Mouse (Mus musculus) cerebellum, adult 11-12 months (tissue): Measurements from ENCODE around the gene Pdzk1.

Source experiments
- DNase-seq: peaks from one replicate; pipeline ENCODE4 v3.0.0; 2022

Gene Pdzk1

DNA sequence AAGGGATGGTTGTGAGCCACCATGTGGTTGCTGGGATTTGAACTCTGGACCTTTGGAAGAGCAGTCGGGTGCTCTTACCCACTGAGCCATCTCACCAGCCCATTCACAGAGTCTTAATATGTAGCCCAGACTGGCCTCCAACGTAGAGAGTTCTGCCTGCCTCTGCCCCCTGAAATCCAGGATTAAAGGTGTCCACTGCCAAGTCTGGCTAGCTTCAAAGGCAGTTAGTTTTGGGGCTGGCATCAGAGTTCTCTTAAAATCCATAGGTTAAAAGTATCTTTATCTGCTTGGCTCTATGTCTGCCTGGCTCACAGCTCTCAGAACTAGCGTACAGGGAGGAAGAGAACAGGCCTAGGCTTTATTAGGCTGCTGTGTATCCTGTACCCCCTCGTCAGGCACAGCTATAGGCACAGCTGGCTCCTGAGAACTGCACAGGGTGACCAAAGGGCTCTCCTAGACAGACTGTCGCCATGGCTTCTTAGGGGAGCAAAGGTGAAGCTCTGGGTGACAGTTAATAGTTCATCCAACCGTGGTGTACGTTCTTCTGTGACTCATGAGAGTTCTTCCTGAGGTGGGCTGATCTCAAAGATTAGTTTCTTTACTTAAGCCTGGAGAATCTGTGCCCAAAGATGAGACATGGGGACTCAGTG lies 10.0 kb downstream of the Pdzk1 start:
- no peak for DNase-seq

DNA sequence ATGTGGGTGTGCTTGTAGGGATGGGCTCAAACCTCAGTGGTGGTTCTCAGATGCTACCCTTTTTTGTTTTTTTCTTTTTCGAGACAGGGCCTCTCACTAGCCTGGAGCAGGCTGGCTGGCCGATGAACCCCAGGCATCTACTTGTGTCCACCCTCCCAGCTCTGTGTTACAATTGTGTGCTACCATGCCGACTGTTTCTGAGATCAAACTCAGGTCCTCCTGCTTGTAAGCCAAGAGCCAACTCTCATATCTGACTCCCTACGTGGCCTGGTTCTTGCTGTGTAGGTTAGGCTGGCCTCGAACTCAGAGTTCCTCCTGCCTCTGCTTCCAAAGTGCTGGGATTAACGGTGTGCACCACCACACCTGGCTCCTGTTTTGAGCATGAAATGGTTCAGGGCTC lies 16.1 kb downstream of the Pdzk1 start:
- no peak for DNase-seq

GRCm38 (mm10) chr3:96845806-96846205 lies 16.7 kb downstream of the Pdzk1 start:
- DNase-seq: no peak

GRCm38 (mm10) chr3:96846985-96847384 lies 17.9 kb downstream of the Pdzk1 start:
- no peak for DNase-seq

DNA sequence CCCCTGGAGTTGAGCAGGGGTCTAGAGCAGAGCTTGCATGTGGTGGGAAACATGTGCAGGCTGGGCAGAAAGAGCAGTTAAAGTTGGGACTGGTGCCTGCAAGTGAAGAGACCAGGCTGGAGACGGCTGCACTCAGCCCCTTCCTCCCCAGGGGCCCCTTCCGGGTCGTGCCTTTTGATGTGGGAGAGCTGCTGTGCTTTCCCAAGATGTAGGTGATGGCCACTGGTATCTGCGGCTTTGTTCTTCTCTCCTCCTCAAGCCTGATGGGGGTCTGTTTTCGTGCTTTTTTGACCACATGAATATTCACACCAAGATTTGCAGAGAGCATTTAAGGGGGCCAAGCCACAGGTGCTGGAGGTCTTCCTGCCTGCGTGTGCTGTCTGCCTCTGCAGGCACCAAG lies 18.6 kb downstream of the Pdzk1 start:
- no peak for DNase-seq

GRCm38 (mm10) chr3:96848470-96848869 lies 19.4 kb downstream of the Pdzk1 start:
- DNase-seq: no peak

- DNase-seq: no peak
These were observed 20.2 kb downstream of the Pdzk1 start for GRCm38 (mm10) chr3:96849168-96849727.

DNA sequence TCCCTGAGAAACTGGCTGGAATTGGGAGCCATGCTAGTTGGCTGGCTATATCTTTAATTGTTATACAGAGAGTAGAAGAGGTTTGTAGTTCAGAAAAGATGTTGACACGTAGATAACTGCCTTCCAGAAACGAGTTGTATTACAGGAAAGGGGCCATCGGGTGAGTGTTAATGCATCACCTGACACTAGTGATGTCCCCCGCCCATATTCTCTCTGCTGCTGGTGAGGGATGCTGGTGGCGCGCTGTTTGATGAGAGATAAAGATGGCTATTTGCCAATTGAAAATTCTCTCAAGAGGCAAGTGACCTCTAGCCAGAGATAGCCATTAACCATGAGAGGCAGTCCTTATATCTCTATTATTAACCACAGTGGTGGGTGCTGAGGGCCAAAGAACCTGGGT lies 23.5 kb downstream of the Pdzk1 start:
- no peak for DNase-seq

DNA sequence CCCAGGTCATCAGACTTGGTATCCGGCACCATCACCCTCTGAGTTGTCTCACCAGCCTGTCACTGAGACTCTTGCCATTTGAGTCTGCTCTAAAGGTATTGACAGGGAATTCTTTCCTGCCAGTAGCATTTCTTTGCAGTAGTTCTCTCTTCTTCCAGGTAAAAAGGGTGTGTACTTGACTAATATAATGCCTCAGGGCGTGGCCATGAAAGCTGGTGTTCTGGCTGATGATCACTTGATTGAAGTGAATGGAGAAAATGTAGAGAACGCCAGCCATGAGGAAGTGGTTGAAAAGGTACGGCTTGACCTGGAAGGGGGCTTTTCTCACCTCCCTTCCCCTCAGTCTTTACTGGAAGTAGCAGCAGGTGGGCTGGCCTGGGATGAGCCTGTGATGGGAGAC lies 25.3 kb downstream of the Pdzk1 start:
- no peak for DNase-seq

- no peak for DNase-seq
These were observed 26.7 kb downstream of the Pdzk1 start for GRCm38 (mm10) chr3:96855833-96856232.

GRCm38 (mm10) chr3:96860498-96860897 lies 31.4 kb downstream of the Pdzk1 start:
- no peak for DNase-seq

- no peak for DNase-seq
These were observed 38.8 kb downstream of the Pdzk1 start for GRCm38 (mm10) chr3:96867863-96868262.

DNA sequence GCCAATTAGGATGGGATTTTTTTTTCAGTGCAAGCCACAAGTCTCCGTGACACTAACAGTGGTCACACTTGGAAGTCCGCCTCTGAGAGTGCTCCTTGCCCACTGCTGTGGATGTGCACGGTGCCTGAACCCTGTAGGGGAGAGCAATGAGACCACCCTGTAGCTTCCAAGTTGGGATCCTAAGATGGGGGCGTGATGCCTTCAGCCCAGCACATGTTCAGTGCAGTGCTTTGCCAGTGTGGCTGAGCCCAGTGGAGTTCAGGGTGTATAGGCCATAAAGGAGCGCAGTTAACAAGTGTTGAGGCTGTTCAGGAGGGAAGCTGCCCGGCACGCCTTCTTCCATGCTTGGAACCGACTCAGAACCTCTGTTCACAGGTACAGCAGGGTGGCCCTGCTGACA lies 39.5 kb downstream of the Pdzk1 start:
- DNase-seq: no peak

GRCm38 (mm10) chr3:96869091-96869490 lies 40.0 kb downstream of the Pdzk1 start:
- DNase-seq: no peak

GRCm38 (mm10) chr3:96870270-96870669 lies 41.2 kb downstream of the Pdzk1 start:
- no peak for DNase-seq

GRCm38 (mm10) chr3:96871070-96871469 lies 42.0 kb downstream of the Pdzk1 start:
- no peak for DNase-seq

GRCm38 (mm10) chr3:96872501-96872900 lies 43.4 kb downstream of the Pdzk1 start:
- DNase-seq: no peak

DNA sequence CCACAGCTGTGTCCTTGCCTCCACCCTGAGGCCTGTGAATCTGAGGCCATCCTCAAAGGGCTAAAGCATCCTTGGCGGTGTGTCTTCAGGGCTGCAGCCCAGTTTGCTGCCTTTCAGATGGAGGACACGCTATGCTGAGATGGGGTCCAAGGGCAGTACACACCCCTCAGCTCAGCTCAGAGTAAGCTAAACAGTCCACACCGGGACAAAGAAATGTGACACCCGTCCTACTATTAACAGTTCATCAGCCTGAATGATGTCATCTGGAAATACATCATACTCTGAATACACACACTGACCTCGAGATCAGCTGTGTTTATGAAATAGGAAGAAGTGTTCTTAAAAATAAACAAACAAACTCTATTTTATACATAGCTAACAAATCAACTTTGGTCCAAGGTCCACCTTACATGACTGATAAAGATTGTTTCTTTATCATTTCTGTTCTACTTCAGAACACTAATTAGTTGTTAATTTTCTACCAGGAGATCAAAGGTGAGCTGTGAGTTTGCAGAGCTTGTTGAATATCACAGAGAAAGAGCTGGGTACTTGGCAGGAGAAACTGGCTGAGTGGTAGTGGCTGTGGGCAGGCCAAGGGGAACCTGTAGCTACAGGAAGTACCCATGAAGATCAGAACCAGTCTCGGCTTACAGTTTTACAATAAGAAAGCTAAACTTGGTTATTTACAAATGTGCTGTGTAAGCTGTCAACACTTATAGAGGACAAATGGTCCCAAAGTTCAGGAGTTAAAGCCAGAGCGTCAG lies 45.9 kb downstream of the Pdzk1 start:
- DNase-seq: no peak

DNA sequence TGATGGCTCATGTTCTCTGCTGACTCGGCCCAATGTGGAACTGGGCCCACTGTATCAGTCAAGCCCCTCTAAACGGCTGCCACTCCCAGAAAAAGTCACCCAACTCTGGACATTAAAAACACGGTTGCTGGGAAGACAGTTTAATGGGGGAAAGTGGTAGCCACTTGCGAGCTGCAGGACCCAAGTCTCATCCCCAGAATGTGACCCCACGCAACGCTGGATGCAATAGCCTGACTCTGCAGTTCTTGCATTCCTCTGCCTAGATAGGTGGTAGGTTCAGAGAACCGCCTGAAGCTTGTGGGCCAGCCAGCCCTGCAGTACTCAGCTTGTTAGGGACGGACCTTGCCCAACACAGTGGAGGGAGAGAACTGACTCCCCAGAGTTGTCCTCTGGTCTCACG lies 50.5 kb downstream of the Pdzk1 start:
- no peak for DNase-seq

DNA sequence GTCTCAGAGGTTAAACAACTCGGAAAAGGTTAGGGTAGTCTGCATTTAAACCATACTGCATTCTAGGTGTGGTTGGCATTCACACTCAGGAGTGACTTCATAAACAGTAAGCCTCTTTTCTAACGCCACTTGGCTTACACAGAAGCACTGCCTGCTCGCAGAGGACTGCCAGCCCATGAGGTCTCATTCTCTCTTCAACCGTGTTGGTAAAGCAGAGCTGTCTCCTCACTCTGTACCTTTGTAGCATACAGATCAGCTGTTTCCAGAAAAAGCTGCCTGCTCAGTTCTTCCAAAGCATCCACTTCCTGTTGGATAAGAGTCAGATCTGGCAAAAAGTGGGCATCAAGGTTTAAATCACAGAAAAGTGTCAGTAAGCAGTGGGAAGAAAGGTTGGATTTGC lies 51.3 kb downstream of the Pdzk1 start:
- no peak for DNase-seq

- no peak for DNase-seq
These were observed 52.5 kb downstream of the Pdzk1 start for GRCm38 (mm10) chr3:96881557-96881956.

- DNase-seq: no peak
These were observed 53.2 kb downstream of the Pdzk1 start for GRCm38 (mm10) chr3:96882061-96882849.

- DNase-seq: no peak
These were observed 54.6 kb downstream of the Pdzk1 start for GRCm38 (mm10) chr3:96883690-96884089.
